Mouse (Mus musculus): ENCODE results near the gene Sdc4.

DNA sequence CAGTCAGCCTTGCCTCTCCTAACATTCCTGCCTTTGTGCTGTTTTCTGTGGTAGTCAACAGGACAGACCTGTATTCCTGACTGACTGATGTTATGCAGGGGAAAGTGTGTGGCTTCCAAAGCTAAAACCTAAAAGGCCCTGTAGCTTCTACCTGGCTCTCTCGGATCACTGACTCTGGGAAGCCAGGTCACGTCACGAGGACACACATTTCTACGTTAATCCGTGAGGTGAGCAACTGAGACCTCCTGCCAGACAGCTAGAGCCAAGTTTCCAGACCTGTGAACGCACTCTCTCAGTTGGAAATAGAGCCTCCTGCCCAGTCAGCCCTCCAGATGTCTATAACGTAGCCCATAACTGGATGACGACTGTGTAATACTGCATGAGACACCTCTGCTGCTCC is 21.7 kb downstream of the Sdc4 start:
- TF ChIP-seq GATA1 (IDR thresholded peaks at IDR 0.05; ENCODE audit: borderline replicate concordance, low read length) (no peak), FLI1 (IDR thresholded peaks at IDR 0.05; ENCODE audit: low read length) (no peak)

Measured in megakaryocyte, embryonic 14.5 days (primary cell).